Mouse (Mus musculus): ENCODE measurements around the gene Sgsm3.

- TF ChIP-seq POLR2AphosphoS2 (IDR thresholded peaks at IDR 0.05; ENCODE audit: insufficient read length, low read depth) (no peak), TCF12 (IDR thresholded peaks at IDR 0.05; ENCODE audit: insufficient read depth, poor library complexity, severe bottlenecking) (no peak), POLR2A (IDR thresholded peaks at IDR 0.05; ENCODE audit: insufficient read length, low read depth) (no peak), USF1 (IDR thresholded peaks at IDR 0.05; ENCODE audit: low read depth) (no peak), MYOG (IDR thresholded peaks at IDR 0.05; ENCODE audit: control insufficient read depth in 1 of 3, insufficient read depth in 1 of 3, insufficient read length in 2 of 3, low read depth in 2 of 3) (no peak), MYOD1 (IDR thresholded peaks at IDR 0.05; ENCODE audit: control insufficient read depth in 1 of 3, insufficient read length in 2 of 3, low read depth in 2 of 3) (no peak), MAX (IDR thresholded peaks at IDR 0.05; ENCODE audit: low read depth) (no peak), SRF (IDR thresholded peaks at IDR 0.05; ENCODE audit: control insufficient read depth, insufficient read length, low read depth) (no peak), E2F4 (IDR thresholded peaks at IDR 0.05; ENCODE audit: insufficient read depth) (no peak), CEBPB (IDR thresholded peaks at IDR 0.05; ENCODE audit: insufficient read depth, poor library complexity, severe bottlenecking) (no peak)
Observed at GRCm38 (mm10) chr15:80938615-80939014, 39.0 kb upstream of the Sgsm3 start.

All from myocyte (in vitro differentiated cells).